Mouse (Mus musculus) layer of hippocampus, postnatal 10 days (tissue): ENCODE results near the gene Dnal4. TPM values are rescaled to one million over a fixed set of nuclear protein-coding genes. Genes with fewer than 3 reads are reported as not detected.

Experiments used
- DNase-seq, 2 experiments: peaks; one replicate each; pipeline ENCODE4 v3.0.0; 2021; ENCODE audit warnings: low spot score in 2 of 2
- total RNA-seq, 2 experiments: library from RNA; stranded (reverse); gene quantifications; 2 replicates each; pipeline ENCODE4 v1.2.3; 2021

Dnal4 gene
- total RNA-seq, 2 experiments from 2014 or later = 31.9 to 33.4 TPM

GRCm38 (mm10) chr15:79801646-79802045, 24.0 kb upstream of the Dnal4 start:
- no peak for DNase-seq

GRCm38 (mm10) chr15:79800701-79801100, 23.1 kb upstream of the Dnal4 start:
- DNase-seq = no peak

GRCm38 (mm10) chr15:79798591-79798990, 20.9 kb upstream of the Dnal4 start:
- DNase-seq = no peak

- no peak for DNase-seq
Observed at GRCm38 (mm10) chr15:79797680-79798079, 20.0 kb upstream of the Dnal4 start.

- DNase-seq = no peak
Observed at GRCm38 (mm10) chr15:79797096-79797495, 19.4 kb upstream of the Dnal4 start.

- DNase-seq = peak; percentile 67 to 71
Observed at GRCm38 (mm10) chr15:79796256-79796655, 18.6 kb upstream of the Dnal4 start.

- DNase-seq = no peak
Observed at GRCm38 (mm10) chr15:79794173-79794572, 16.5 kb upstream of the Dnal4 start.

- DNase-seq = no peak
Observed at GRCm38 (mm10) chr15:79793076-79793475, 15.4 kb upstream of the Dnal4 start.

GRCm38 (mm10) chr15:79792455-79792854, 14.8 kb upstream of the Dnal4 start:
- DNase-seq = no peak

- no peak for DNase-seq
Observed at GRCm38 (mm10) chr15:79791502-79791901, 13.9 kb upstream of the Dnal4 start.

GRCm38 (mm10) chr15:79790905-79791304, 13.3 kb upstream of the Dnal4 start:
- DNase-seq = no peak

- no peak for DNase-seq
Observed at GRCm38 (mm10) chr15:79790111-79790510, 12.5 kb upstream of the Dnal4 start.

- no peak for DNase-seq
Observed at GRCm38 (mm10) chr15:79787815-79788214, 10.2 kb upstream of the Dnal4 start.

- DNase-seq = no peak
Observed at GRCm38 (mm10) chr15:79785056-79785455, 7.4 kb upstream of the Dnal4 start.

- DNase-seq = no peak
Observed at GRCm38 (mm10) chr15:79775662-79776061, 2.0 kb downstream of the Dnal4 start.

- peak; percentile 94 to 96 for DNase-seq
Observed at GRCm38 (mm10) chr15:79774117-79775027, 3.3 kb downstream of the Dnal4 start.

- no peak for DNase-seq
Observed at GRCm38 (mm10) chr15:79770629-79771240, 6.9 kb downstream of the Dnal4 start.

- DNase-seq = no peak
Observed at GRCm38 (mm10) chr15:79768302-79768701, 9.3 kb downstream of the Dnal4 start.

- no peak for DNase-seq
Observed at GRCm38 (mm10) chr15:79767327-79767961, 10.2 kb downstream of the Dnal4 start.

GRCm38 (mm10) chr15:79766586-79767071, 11.0 kb downstream of the Dnal4 start:
- DNase-seq = no peak

- DNase-seq = no peak
Observed at GRCm38 (mm10) chr15:79766168-79766567, 11.5 kb downstream of the Dnal4 start.

- DNase-seq = no peak
Observed at GRCm38 (mm10) chr15:79765361-79765760, 12.3 kb downstream of the Dnal4 start.
